Mouse (Mus musculus) gastrocnemius, adult 2 months (tissue): ENCODE measurements around the gene Cox8a. TPM values are rescaled to one million over a fixed set of nuclear protein-coding genes. Genes with fewer than 3 reads are reported as not detected.
A peak's percentile ranks its signal among the peaks of the same experiment; 100 is the strongest.

Experiments used
- DNase-seq: peaks from one replicate; pipeline ENCODE4 v3.0.0; 2022
- H3K27ac ChIP-seq: fragments of 200-600 bp; 2 replicates; pipeline ENCODE4 v1.8.1; 2022; ENCODE audit warnings: mild to moderate bottlenecking
- H3K4me3 ChIP-seq: fragments of 200-600 bp; 2 replicates; pipeline ENCODE4 v1.8.1; 2022; ENCODE audit warnings: mild to moderate bottlenecking, moderate library complexity
- CTCF ChIP-seq: fragments of 200-600 bp; IDR thresholded peaks from 2 replicates; pipeline ENCODE4 v1.8.1; 2022; ENCODE audit warnings: antibody characterized with exemption, mild to moderate bottlenecking, moderate library complexity
- intact Hi-C: fragments of 180-260 bp; cut with DNase I; formaldehyde crosslinking; loops from one replicate; pipeline ENCODE4 v1.15.1; 2025
- total RNA-seq, 2 experiments: library from RNA; stranded (reverse); gene quantifications; 2 replicates each; pipeline ENCODE4 v1.2.3; 2021

Cox8a gene
- total RNA-seq, 2 experiments from 2014 or later, result 72.4 to 113 TPM

- no peak for TF ChIP-seq CTCF
- Histone ChIP-seq H3K4me3 (peak overlapping the region; percentile 88), H3K27ac (peak overlapping the region; percentile 95)
- DNase-seq, result no peak
- intact Hi-C loops, result no loop called here
Observed at GRCm38 (mm10) chr19:7240291-7240690, 22.9 kb upstream of the Cox8a start.

GRCm38 (mm10) chr19:7239574-7239973 is 22.2 kb upstream of the Cox8a start:
- DNase-seq, result no peak
- TF ChIP-seq CTCF, result no peak
- Histone ChIP-seq H3K27ac (peak overlapping the region; percentile 95), H3K4me3 (peak overlapping the region; percentile 88)
- intact Hi-C loops, result loop anchor here (5.0 kb wide), 1 partner anchor 178 kb away; the partner anchor contains the start of gene 2700081O15Rik

GRCm38 (mm10) chr19:7236742-7237141 is 19.3 kb upstream of the Cox8a start:
- intact Hi-C loops, result loop anchor here (5.0 kb wide), 1 partner anchor 181 kb away; the partner anchor contains the start of gene 2700081O15Rik
- Histone ChIP-seq H3K27ac (no peak overlapping the region), H3K4me3 (no peak overlapping the region)
- no peak for TF ChIP-seq CTCF
- DNase-seq, result no peak

GRCm38 (mm10) chr19:7236011-7236410 is 18.6 kb upstream of the Cox8a start:
- intact Hi-C loops, result loop anchor here (5.0 kb wide), 1 partner anchor 181 kb away; the partner anchor contains the start of gene 2700081O15Rik
- H3K4me3 ChIP-seq, result no peak overlapping the region
- H3K27ac ChIP-seq, result no peak overlapping the region
- no peak for TF ChIP-seq CTCF
- DNase-seq, result no peak

GRCm38 (mm10) chr19:7235461-7235860 is 18.0 kb upstream of the Cox8a start:
- peak; percentile 43 for DNase-seq
- H3K27ac ChIP-seq, result no peak overlapping the region
- H3K4me3 ChIP-seq, result no peak overlapping the region
- TF ChIP-seq CTCF, result no peak
- intact Hi-C loops, result loop anchor here (5.0 kb wide), 1 partner anchor 182 kb away; the partner anchor contains the start of gene 2700081O15Rik

- intact Hi-C loops, result loop anchor here (5.0 kb wide), 2 partner anchors 183 to 203 kb away; partner anchors contain the start of gene 2700081O15Rik
- peak; percentile 86 for TF ChIP-seq CTCF
- DNase-seq, result peak; percentile 87
Observed at GRCm38 (mm10) chr19:7234537-7235221, 17.3 kb upstream of the Cox8a start.

GRCm38 (mm10) chr19:7226511-7226914 is 9.1 kb upstream of the Cox8a start:
- peak overlapping the region; percentile 54 for H3K27ac ChIP-seq
- intact Hi-C loops, result no loop called here

More at GRCm38 (mm10) chr19:7234537-7235221, 17.3 kb upstream of the Cox8a start:
- H3K4me3 ChIP-seq, result peak overlapping the region; percentile 4; the same call in 1 of the 2 replicates
- peak overlapping the region; percentile 44 for H3K27ac ChIP-seq

GRCm38 (mm10) chr19:7225096-7225690 is 7.8 kb upstream of the Cox8a start:
- no peak for DNase-seq
- no peak for TF ChIP-seq CTCF
- Histone ChIP-seq H3K27ac (no peak overlapping the region), H3K4me3 (no peak overlapping the region)
- intact Hi-C loops, result no loop called here

More at GRCm38 (mm10) chr19:7226511-7226914, 9.1 kb upstream of the Cox8a start:
- DNase-seq, result peak; percentile 58
- TF ChIP-seq CTCF, result no peak
- H3K4me3 ChIP-seq, result no peak overlapping the region

- DNase-seq, result no peak
- Histone ChIP-seq H3K4me3 (no peak overlapping the region), H3K27ac (no peak overlapping the region; the same call in 1 of the 2 replicates)
- intact Hi-C loops, result no loop called here
- no peak for TF ChIP-seq CTCF
Observed at GRCm38 (mm10) chr19:7224253-7224652, 6.8 kb upstream of the Cox8a start.

- no peak overlapping the region for H3K4me3 ChIP-seq
- peak overlapping the region; percentile 12; the same call in 1 of the 2 replicates for H3K27ac ChIP-seq
- no peak for DNase-seq
- no peak for TF ChIP-seq CTCF
- intact Hi-C loops, result no loop called here
Observed at GRCm38 (mm10) chr19:7223488-7223887, 6.1 kb upstream of the Cox8a start.

GRCm38 (mm10) chr19:7222196-7222595 is 4.8 kb upstream of the Cox8a start:
- TF ChIP-seq CTCF, result no peak

GRCm38 (mm10) chr19:7218753-7219152 is 1.3 kb upstream of the Cox8a start:
- H3K4me3 ChIP-seq, result no peak overlapping the region
- intact Hi-C loops, result no loop called here
- no peak for TF ChIP-seq CTCF
- no peak for DNase-seq
- no peak overlapping the region for H3K27ac ChIP-seq

More at GRCm38 (mm10) chr19:7222196-7222595, 4.8 kb upstream of the Cox8a start:
- DNase-seq, result no peak
- H3K4me3 ChIP-seq, result no peak overlapping the region
- intact Hi-C loops, result no loop called here
- H3K27ac ChIP-seq, result no peak overlapping the region

GRCm38 (mm10) chr19:7217926-7218267 is 481 bp upstream of the Cox8a start:
- Histone ChIP-seq H3K4me3 (peak overlapping the region; percentile 98), H3K27ac (no peak overlapping the region)
- no peak for TF ChIP-seq CTCF
- intact Hi-C loops, result no loop called here
- no peak for DNase-seq
